Mouse (Mus musculus) CH12.LX (cell line): ENCODE data around the gene Synpo2. TPM values are rescaled to one million over a fixed set of nuclear protein-coding genes. Genes with fewer than 3 reads are reported as not detected.

Experiments used
- DNase-seq: peaks from one replicate; pipeline ENCODE4 v3.0.0-alpha.2; 2013; ENCODE audit errors: extremely low read depth
- H3K27ac ChIP-seq: 2 replicates; pipeline ENCODE4 v1.5.1; 2012; ENCODE audit warnings: low read depth, mild to moderate bottlenecking, control low read depth, moderate library complexity; ENCODE audit not compliant: insufficient read depth
- H3K27me3 ChIP-seq: replicated peaks from 2 replicates; pipeline ENCODE3; 2012; ENCODE audit warnings: inconsistent platforms
- H3K36me3 ChIP-seq, 2 experiments: replicated peaks in 1 of 2; 2 replicates each; pipeline versions ENCODE3 to v1.6.1; 2012; ENCODE audit warnings: inconsistent platforms in 1 of 2, low read length in 1 of 2, mild to moderate bottlenecking in 1 of 2, mixed read lengths in 1 of 2, moderate library complexity in 1 of 2; ENCODE audit not compliant: control insufficient read depth in 1 of 2, insufficient read depth in 1 of 2
- H3K4me1 ChIP-seq, 2 experiments: 2 replicates each; pipeline ENCODE4 v1.6.1; 2012; ENCODE audit warnings: inconsistent platforms in 1 of 2, moderate library complexity in 1 of 2; ENCODE audit not compliant: insufficient read depth in 2 of 2, control insufficient read depth in 1 of 2
- H3K4me2 ChIP-seq: 2 replicates; pipeline ENCODE4 v1.6.1; 2012; ENCODE audit warnings: low read depth, mild to moderate bottlenecking, control low read depth; ENCODE audit not compliant: poor library complexity, insufficient read depth, severe bottlenecking
- H3K4me3 ChIP-seq, 3 experiments: fragments of 150-350 bp in 1 of 3; sonication (generic) in 1 of 3; replicated peaks in 1 of 3; 2 replicates each; pipeline versions ENCODE3 to v1.5.1; 2011 to 2012; ENCODE audit warnings: low read depth in 2 of 3, low read length in 2 of 3, mild to moderate bottlenecking in 2 of 3, moderate library complexity in 2 of 3, control low read depth in 1 of 3, improper control_type of control experiment in 1 of 3, inconsistent platforms in 1 of 3, mixed read lengths in 1 of 3; ENCODE audit not compliant: poor library complexity in 1 of 3
- H3K79me2 ChIP-seq: replicated peaks from 2 replicates; pipeline ENCODE4 v1.6.1; 2012; ENCODE audit warnings: mild to moderate bottlenecking, moderate library complexity; ENCODE audit not compliant: control insufficient read depth, poor library complexity, insufficient read depth, severe bottlenecking; ENCODE audit errors: extremely low read depth
- H3K9ac ChIP-seq: 2 replicates; pipeline ENCODE4 v1.6.1; 2012; ENCODE audit warnings: low read depth, mild to moderate bottlenecking, control low read depth, moderate library complexity; ENCODE audit not compliant: insufficient read depth
- H3K9me3 ChIP-seq: replicated peaks from 2 replicates; pipeline ENCODE3; 2012; ENCODE audit warnings: low read length, inconsistent platforms, mixed read lengths
- E2F4 ChIP-seq: IDR thresholded peaks from 2 replicates; pipeline ENCODE4 v1.6.1; 2011; ENCODE audit warnings: low read depth, low read length, improper control_type of control experiment; ENCODE audit not compliant: insufficient replicate concordance
- ELF1 ChIP-seq: IDR thresholded peaks from 2 replicates; pipeline ENCODE4 v1.6.1; 2014; ENCODE audit warnings: low read depth, mild to moderate bottlenecking, inconsistent platforms, low read length, improper control_type of control experiment
- EP300 ChIP-seq: IDR thresholded peaks from 2 replicates; pipeline ENCODE4 v1.6.1; 2011; ENCODE audit warnings: low read length, improper control_type of control experiment
- IRF4 ChIP-seq: IDR thresholded peaks from 2 replicates; pipeline ENCODE4 v1.6.1; 2014; ENCODE audit warnings: low read depth, mild to moderate bottlenecking, inconsistent platforms, low read length, improper control_type of control experiment
- JUN ChIP-seq: IDR thresholded peaks from 2 replicates; pipeline ENCODE4 v1.6.1; 2011; ENCODE audit warnings: low read depth, mild to moderate bottlenecking, low read length, improper control_type of control experiment, moderate library complexity; ENCODE audit not compliant: insufficient read depth
- JUND ChIP-seq: conservative IDR thresholded peaks from 2 replicates; pipeline ENCODE4 v1.6.1; 2011; ENCODE audit warnings: low read depth, low read length, improper control_type of control experiment
- MAZ ChIP-seq: IDR thresholded peaks from 2 replicates; pipeline ENCODE4 v1.6.1; 2012; ENCODE audit warnings: low read depth, mild to moderate bottlenecking, inconsistent platforms, low read length, improper control_type of control experiment, moderate library complexity
- MXI1 ChIP-seq: IDR thresholded peaks from 2 replicates; pipeline ENCODE4 v1.6.1; 2011; ENCODE audit warnings: mild to moderate bottlenecking, low read depth, low read length, improper control_type of control experiment
- NELFE ChIP-seq: IDR thresholded peaks from 2 replicates; pipeline ENCODE4 v1.6.1; 2011; ENCODE audit warnings: low read depth, low read length, improper control_type of control experiment
- PAX5 ChIP-seq: IDR thresholded peaks from 2 replicates; pipeline ENCODE4 v1.6.1; 2012; ENCODE audit warnings: low read length, inconsistent platforms, mixed read lengths
- RAD21 ChIP-seq: IDR thresholded peaks from 2 replicates; pipeline ENCODE4 v1.6.1; 2011; ENCODE audit warnings: low read depth, mild to moderate bottlenecking, low read length, improper control_type of control experiment, moderate library complexity
- SIN3A ChIP-seq: IDR thresholded peaks from 2 replicates; pipeline ENCODE4 v1.6.1; 2012; ENCODE audit warnings: low read length, improper control_type of control experiment, inconsistent platforms
- SMC3 ChIP-seq: IDR thresholded peaks from 2 replicates; pipeline ENCODE4 v1.6.1; 2011; ENCODE audit warnings: low read depth, low read length, improper control_type of control experiment
- UBTF ChIP-seq: IDR thresholded peaks from 2 replicates; pipeline ENCODE4 v1.6.1; 2012; ENCODE audit warnings: low read depth, mild to moderate bottlenecking, inconsistent platforms, low read length, improper control_type of control experiment, moderate library complexity
- ZC3H11A ChIP-seq: IDR thresholded peaks from 2 replicates; pipeline ENCODE4 v1.6.1; 2012; ENCODE audit warnings: low read depth, mild to moderate bottlenecking, inconsistent platforms, low read length, improper control_type of control experiment
- ZNF384 ChIP-seq: IDR thresholded peaks from 2 replicates; pipeline ENCODE4 v1.6.1; 2012; ENCODE audit warnings: low read depth, low read length, improper control_type of control experiment, inconsistent platforms
- dilution Hi-C: fragments of 300-500 bp; cut with MboI; formaldehyde crosslinking; loops from 2 replicates; pipeline ENCODE4 v1.14.3; 2020; ENCODE audit warnings: low sequenced_read_pairs; ENCODE audit not compliant: extremely low pct_unique_long_range_greater_than_20kb, extremely low pct_ligation_motif_present
- in situ Hi-C: fragments of 300-500 bp; cut with MboI; formaldehyde crosslinking; loops from 3 replicates; pipeline ENCODE4 v1.14.3; 2019; ENCODE audit warnings: low sequenced_read_pairs, low pct_ligation_motif_present, low pct_unique_long_range_greater_than_20kb, mixed read lengths
- polyA plus RNA-seq: library from polyadenylated mRNA; unstranded; fragments of >175 nt; gene quantifications from 2 replicates; pipeline ENCODE4 v1.2.1, GENCODE M21; 2012; ENCODE audit warnings: low read depth; ENCODE audit not compliant: insufficient read length
- total RNA-seq, 2 experiments: library from RNA; depleted of rRNA; stranded (reverse); fragments of 300-350 nt in 1 of 2; fragments of >200 nt in 1 of 2; gene quantifications; 2 replicates each; pipeline ENCODE4 v1.2.3; 2012 to 2014

The Synpo2 gene
- total and polyA plus RNA-seq, 3 experiments, result 0.13 to 1.1 (median 0.13) TPM

GRCm38 (mm10) chr3:123080017-123080725 is 155.8 kb downstream of the Synpo2 start:
- Histone ChIP-seq H3K4me1 (no peaks in the 10 kb centered on the region), H3K27me3 (no peaks in the 10 kb centered on the region), H3K9ac (no peak overlapping the region), H3K36me3 (no peaks in the 10 kb centered on the region), H3K27ac (no peak overlapping the region), H3K4me3 (no peak overlapping the region), H3K4me2 (no peak overlapping the region), H3K79me2 (no peaks in the 10 kb centered on the region), H3K9me3 (no peaks in the 10 kb centered on the region)
- dilution Hi-C loops (no loop called here), in situ Hi-C loops (no loop called here)
- no peak for TF ChIP-seq ELF1
- TF ChIP-seq SIN3A, result no peak
- no peak for TF ChIP-seq JUND
- TF ChIP-seq UBTF, result no peak
- DNase-seq, result no peak

GRCm38 (mm10) chr3:123075759-123076158 is 160.2 kb downstream of the Synpo2 start:
- H3K4me3 ChIP-seq, result no peak overlapping the region
- TF ChIP-seq MAZ (no peak), RAD21 (no peak), EP300 (no peak), MXI1 (no peak), NELFE (no peak), PAX5 (no peak)
- no peak overlapping the region for H3K4me2 ChIP-seq
- no peak overlapping the region for H3K9ac ChIP-seq
- no peaks in the 10 kb centered on the region for H3K36me3 ChIP-seq
- no peaks in the 10 kb centered on the region for H3K79me2 ChIP-seq
- H3K27ac ChIP-seq, result no peak overlapping the region
- in situ Hi-C loops (no loop called here), dilution Hi-C loops (no loop called here)
- DNase-seq, result no peak
- no peaks in the 10 kb centered on the region; a peak in 1 of 4 replicates for H3K4me1 ChIP-seq
- no peaks in the 10 kb centered on the region for H3K27me3 ChIP-seq
- no peaks in the 10 kb centered on the region for H3K9me3 ChIP-seq

- Histone ChIP-seq H3K36me3 (no peaks in the 10 kb centered on the region), H3K9me3 (no peaks in the 10 kb centered on the region), H3K4me3 (no peak overlapping the region), H3K9ac (no peak overlapping the region), H3K27ac (no peak overlapping the region), H3K4me1 (peaks cover 0 to 2% of the 10 kb centered on the region in 2 experiments; a peak in 1 of 4 replicates), H3K4me2 (no peak overlapping the region), H3K27me3 (no peaks in the 10 kb centered on the region), H3K79me2 (no peaks in the 10 kb centered on the region)
- DNase-seq, result no peak
- in situ Hi-C loops, result no loop called here
- dilution Hi-C loops, result no loop called here
- TF ChIP-seq ZC3H11A, result no peak
- no peak for TF ChIP-seq ZNF384
- TF ChIP-seq E2F4, result no peak
- no peak for TF ChIP-seq IRF4
- no peak for TF ChIP-seq JUN
- no peak for TF ChIP-seq SMC3
Measured at GRCm38 (mm10) chr3:123075034-123075433, 160.9 kb downstream of the Synpo2 start.
